Mouse (Mus musculus): ENCODE results near the gene Krt72. TPM values are rescaled to one million over a fixed set of nuclear protein-coding genes. Genes with fewer than 3 reads are reported as not detected.

The Krt72 gene
- polyA plus RNA-seq, 1 experiment, result not detected

- H3K36me3 ChIP-seq (ENCODE audit: control insufficient read depth), result no peaks in the 10 kb centered on the region
- no peaks in the 10 kb centered on the region for H3K27me3 ChIP-seq (ENCODE audit: control insufficient read depth)
- no peaks in the 10 kb centered on the region for H3K4me1 ChIP-seq (ENCODE audit: control insufficient read depth)
- no peak for TF ChIP-seq GATA1 (IDR thresholded peaks at IDR 0.05; ENCODE audit: low read length)
- TF ChIP-seq TAL1 (IDR thresholded peaks at IDR 0.05; ENCODE audit: low read length), result no peak
- no peak overlapping the region for H3K4me3 ChIP-seq (replicated peaks)
- no peaks in the 10 kb centered on the region for H3K9me3 ChIP-seq (ENCODE audit: control insufficient read depth, low read length)
Observed at GRCm38 (mm10) chr15:101773420-101773819, 12.8 kb downstream of the Krt72 start.

GRCm38 (mm10) chr15:101772711-101773081 lies 13.6 kb downstream of the Krt72 start:
- Histone ChIP-seq H3K4me3 (replicated peaks) (no peak overlapping the region), H3K4me1 (ENCODE audit: control insufficient read depth) (no peaks in the 10 kb centered on the region), H3K36me3 (ENCODE audit: control insufficient read depth) (no peaks in the 10 kb centered on the region), H3K27me3 (ENCODE audit: control insufficient read depth) (no peaks in the 10 kb centered on the region), H3K9me3 (ENCODE audit: control insufficient read depth, low read length) (no peaks in the 10 kb centered on the region)
- TF ChIP-seq TAL1 (IDR thresholded peaks at IDR 0.05; ENCODE audit: low read length) (no peak), GATA1 (IDR thresholded peaks at IDR 0.05; ENCODE audit: low read length) (no peak)

GRCm38 (mm10) chr15:101772080-101772710 lies 14.1 kb downstream of the Krt72 start:
- Histone ChIP-seq H3K9me3 (ENCODE audit: control insufficient read depth, low read length) (no peaks in the 10 kb centered on the region), H3K27me3 (ENCODE audit: control insufficient read depth) (no peaks in the 10 kb centered on the region), H3K4me1 (ENCODE audit: control insufficient read depth) (no peaks in the 10 kb centered on the region), H3K36me3 (ENCODE audit: control insufficient read depth) (no peaks in the 10 kb centered on the region), H3K4me3 (replicated peaks) (no peak overlapping the region)
- no peak for TF ChIP-seq TAL1 (IDR thresholded peaks at IDR 0.05; ENCODE audit: low read length)
- no peak for TF ChIP-seq GATA1 (IDR thresholded peaks at IDR 0.05; ENCODE audit: low read length)

GRCm38 (mm10) chr15:101770226-101770625 lies 16.0 kb downstream of the Krt72 start:
- Histone ChIP-seq H3K9me3 (ENCODE audit: control insufficient read depth, low read length) (no peaks in the 10 kb centered on the region), H3K4me1 (ENCODE audit: control insufficient read depth) (no peaks in the 10 kb centered on the region), H3K27me3 (ENCODE audit: control insufficient read depth) (no peaks in the 10 kb centered on the region), H3K36me3 (ENCODE audit: control insufficient read depth) (no peaks in the 10 kb centered on the region), H3K4me3 (replicated peaks) (no peak overlapping the region)
- no peak for TF ChIP-seq TAL1 (IDR thresholded peaks at IDR 0.05; ENCODE audit: low read length)
- no peak for TF ChIP-seq GATA1 (IDR thresholded peaks at IDR 0.05; ENCODE audit: low read length)

- H3K4me1 ChIP-seq (ENCODE audit: control insufficient read depth), result no peaks in the 10 kb centered on the region
- H3K4me3 ChIP-seq (replicated peaks), result no peak within 1 kb of the TSS
- no peaks in the 10 kb centered on the region for H3K9me3 ChIP-seq (ENCODE audit: control insufficient read depth, low read length)
- H3K36me3 ChIP-seq (ENCODE audit: control insufficient read depth), result no peaks in the 10 kb centered on the region
- H3K27me3 ChIP-seq (ENCODE audit: control insufficient read depth), result no peaks in the 10 kb centered on the region; the same call in 1 of the 2 replicates
- TF ChIP-seq TAL1 (IDR thresholded peaks at IDR 0.05; ENCODE audit: low read length) (no peak), GATA1 (IDR thresholded peaks at IDR 0.05; ENCODE audit: low read length) (no peak)
Observed at GRCm38 (mm10) chr15:101742711-101743110, 43.5 kb downstream of the Krt72 start, which contains the start of gene Krt71. Gene Krt71, minus strand, starts transcription at chr15:101743109.

GRCm38 (mm10) chr15:101737786-101738185 lies 48.5 kb downstream of the Krt72 start:
- H3K4me1 ChIP-seq (ENCODE audit: control insufficient read depth), result no peaks in the 10 kb centered on the region
- TF ChIP-seq GATA1 (IDR thresholded peaks at IDR 0.05; ENCODE audit: low read length) (no peak), TAL1 (IDR thresholded peaks at IDR 0.05; ENCODE audit: low read length) (no peak)
- H3K36me3 ChIP-seq (ENCODE audit: control insufficient read depth), result no peaks in the 10 kb centered on the region
- no peaks in the 10 kb centered on the region for H3K9me3 ChIP-seq (ENCODE audit: control insufficient read depth, low read length)
- H3K4me3 ChIP-seq (replicated peaks), result no peak overlapping the region
- no peaks in the 10 kb centered on the region; the same call in 1 of the 2 replicates for H3K27me3 ChIP-seq (ENCODE audit: control insufficient read depth)

GRCm38 (mm10) chr15:101730653-101731052 lies 55.6 kb downstream of the Krt72 start:
- no peaks in the 10 kb centered on the region for H3K9me3 ChIP-seq (ENCODE audit: control insufficient read depth, low read length)
- no peaks in the 10 kb centered on the region for H3K36me3 ChIP-seq (ENCODE audit: control insufficient read depth)
- H3K4me1 ChIP-seq (ENCODE audit: control insufficient read depth), result no peaks in the 10 kb centered on the region
- H3K4me3 ChIP-seq (replicated peaks), result no peak overlapping the region
- H3K27me3 ChIP-seq (ENCODE audit: control insufficient read depth), result no peaks in the 10 kb centered on the region
- TF ChIP-seq GATA1 (IDR thresholded peaks at IDR 0.05; ENCODE audit: low read length) (no peak), TAL1 (IDR thresholded peaks at IDR 0.05; ENCODE audit: low read length) (no peak)

Other genes starting within 250 kb of the Krt72 start
- not detected in 2 replicates for gene Krt82, start 235.8 kb downstream of the Krt72 start, polyA plus RNA-seq (2012)
- not detected in 2 replicates for gene Krt90, start 223.5 kb downstream of the Krt72 start, polyA plus RNA-seq (2012)
- gene Krt75, start 212.6 kb downstream of the Krt72 start, polyA plus RNA-seq (2012), result not detected in 2 replicates
- not detected in 2 replicates for gene Gm5414, start 158.3 kb downstream of the Krt72 start, polyA plus RNA-seq (2012)
- gene Gm5478, start 139.1 kb downstream of the Krt72 start, polyA plus RNA-seq (2012), result not detected in 2 replicates
- gene Krt6b, start 106.2 kb downstream of the Krt72 start, polyA plus RNA-seq (2012), result not detected in 2 replicates
- gene Krt6a, start 92.2 kb downstream of the Krt72 start, polyA plus RNA-seq (2012), result not detected in 2 replicates
- gene Krt5, start 73.6 kb downstream of the Krt72 start, polyA plus RNA-seq (2012), result not detected in 2 replicates
- not detected in 2 replicates for gene Krt71, start 43.4 kb downstream of the Krt72 start, polyA plus RNA-seq (2012)
- gene Krt73, start 15.9 kb upstream of the Krt72 start, polyA plus RNA-seq (2012), result not detected in 2 replicates
- not detected in 2 replicates for gene Krt2, start 31.7 kb upstream of the Krt72 start, polyA plus RNA-seq (2012)
- gene Krt1, start 64.3 kb upstream of the Krt72 start, polyA plus RNA-seq (2012), result not detected in 2 replicates
- gene Krt77, start 83.2 kb upstream of the Krt72 start, polyA plus RNA-seq (2012), result not detected in 2 replicates
- not detected in 2 replicates for gene Krt76, start 106.5 kb upstream of the Krt72 start, polyA plus RNA-seq (2012)
- not detected in 2 replicates for gene Krt4, start 138.3 kb upstream of the Krt72 start, polyA plus RNA-seq (2012)
- not detected in 2 replicates for gene Krt79, start 153.9 kb upstream of the Krt72 start, polyA plus RNA-seq (2012)
- 0.01 TPM in 1 of 2 replicates, not detected in the other for gene Krt78, start 167.8 kb upstream of the Krt72 start, polyA plus RNA-seq (2012)
- 0.06 and 0.07 TPM in 2 replicates for gene Krt8, start 218.0 kb upstream of the Krt72 start, polyA plus RNA-seq (2012)
- gene Krt18, start 241.7 kb upstream of the Krt72 start, polyA plus RNA-seq (2012), result 0.13 TPM in 1 of 2 replicates, not detected in the other

Data from erythroblast, embryonic 14.5 days (primary cell).